Mouse (Mus musculus) forebrain, postnatal 0 days (tissue): ENCODE measurements around the gene Ddx24. TPM values are rescaled to one million over a fixed set of nuclear protein-coding genes. Genes with fewer than 3 reads are reported as not detected.
A peak's percentile ranks its signal among the peaks of the same experiment; 100 is the strongest.
"Not testable (repeated sequence)": the region's sequence is repeated elsewhere in the genome, so short reads cannot be mapped to it uniquely, and the experiment has no call there.

ENCODE experiments used
- ATAC-seq: fragments of 200-750 bp; cut with Nextera tagmentation; 2 replicates; pipeline ENCODE4 v1.8.0; 2017; ENCODE audit warnings: mild to moderate bottlenecking, moderate library complexity
- DNase-seq: peaks from one replicate; pipeline ENCODE4 v3.0.0-alpha.2; 2015
- H3K27ac ChIP-seq: fragments of 300-500 bp; sonication (generic); 2 replicates; pipeline ENCODE4 v1.5.1; 2014; ENCODE audit warnings: low read depth, mild to moderate bottlenecking, antibody characterized with exemption, low read length, moderate library complexity, mixed read lengths
- H3K27me3 ChIP-seq: fragments of 300-500 bp; sonication (generic); 2 replicates; pipeline ENCODE4 v1.6.1; 2014; ENCODE audit warnings: mild to moderate bottlenecking, low read length, mixed read lengths; ENCODE audit not compliant: insufficient read depth
- H3K36me3 ChIP-seq: fragments of 300-500 bp; sonication (generic); 2 replicates; pipeline ENCODE4 v1.6.1; 2014; ENCODE audit warnings: mild to moderate bottlenecking, moderate library complexity; ENCODE audit not compliant: insufficient read depth
- H3K4me1 ChIP-seq: fragments of 300-500 bp; sonication (generic); 2 replicates; pipeline ENCODE4 v1.6.1; 2014; ENCODE audit warnings: antibody characterized with exemption; ENCODE audit not compliant: insufficient read depth
- H3K4me2 ChIP-seq: fragments of 300-500 bp; sonication (generic); 2 replicates; pipeline ENCODE4 v1.6.1; 2014; ENCODE audit warnings: low read depth, mild to moderate bottlenecking, moderate library complexity
- H3K4me3 ChIP-seq: fragments of 300-500 bp; sonication (generic); 2 replicates; pipeline ENCODE4 v1.5.1; 2014; ENCODE audit warnings: low read depth, low read length, mixed read lengths
- H3K9ac ChIP-seq: fragments of 300-500 bp; sonication (generic); 2 replicates; pipeline ENCODE4 v1.6.1; 2014; ENCODE audit warnings: mild to moderate bottlenecking
- H3K9me3 ChIP-seq: fragments of 300-500 bp; sonication (generic); 2 replicates; pipeline ENCODE4 v1.6.1; 2016; ENCODE audit warnings: low read length
- CTCF ChIP-seq: sonication (generic); IDR thresholded peaks from 2 replicates; pipeline ENCODE4 v1.5.1; 2016; ENCODE audit warnings: antibody characterized with exemption, control low read depth, low read depth
- WGBS: fragments of 180-500 bp; shearing (Covaris S2); extraction: QIAGEN DNeasy Blood & Tissue Kit; methylation state at CpG from one replicate; pipeline ENCODE4 v1.1.7; 2014; 5-methylcytosine and 5-hydroxymethylcytosine counted together
- polyA plus RNA-seq: library from polyadenylated mRNA; unstranded; fragments of >200 nt; fragmentation: Nextera tagmentation; extraction: Ambion mirVana; gene quantifications from 2 replicates; pipeline ENCODE4 v1.2.1, GENCODE M21; 2015
- total RNA-seq: library from RNA; depleted of rRNA; stranded (reverse); fragments of >200 nt; gene quantifications from 2 replicates; pipeline ENCODE4 v1.2.3, GENCODE M21; 2014; rRNA removed

Gene Ddx24
- total RNA-seq (140 and 175 TPM in 2 replicates), polyA plus RNA-seq (169 and 173 TPM in 2 replicates)

DNA sequence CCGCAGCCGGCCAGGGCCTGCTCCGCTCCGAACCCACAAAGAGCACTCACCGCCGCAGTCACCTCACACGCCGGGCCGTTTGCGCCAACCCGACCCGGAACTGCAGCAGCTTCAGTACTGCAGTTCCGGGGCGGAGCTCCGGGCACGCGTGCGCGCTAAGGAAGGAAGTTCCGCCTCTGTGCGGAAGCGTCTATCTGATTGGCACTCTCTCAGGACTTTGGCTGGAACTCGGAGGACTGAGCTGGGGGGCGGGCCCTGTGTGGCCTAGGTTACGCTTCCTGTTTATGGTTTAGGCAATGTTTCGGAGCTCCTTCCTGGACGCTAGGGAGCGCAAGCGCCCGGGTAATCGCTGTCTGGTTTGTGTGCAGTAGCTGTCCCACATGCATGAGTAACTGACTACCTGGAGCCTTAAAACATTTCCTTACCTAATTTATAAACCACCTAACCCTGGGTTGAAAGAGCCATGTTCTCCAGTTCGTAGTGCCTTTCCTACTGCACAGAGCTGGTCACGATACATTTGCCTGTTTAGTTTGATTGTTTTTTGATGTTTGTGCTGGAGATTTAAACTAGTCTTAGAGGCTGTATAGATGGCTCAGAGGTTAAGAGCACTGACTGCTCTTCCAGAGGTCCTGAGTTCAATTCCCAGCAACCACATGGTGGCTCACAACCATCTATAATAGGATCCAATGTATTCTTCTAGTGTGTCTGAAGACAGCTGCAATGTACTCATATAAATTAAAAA lies at the start of gene Ddx24:
TSS of gene Ddx24 (minus strand) at position 102 of the 742 bp plus-strand sequence.
- TF ChIP-seq CTCF = peak; percentile 83
- WGBS = 2% methylated on average over 33 of the region's 33 CpGs

DNA sequence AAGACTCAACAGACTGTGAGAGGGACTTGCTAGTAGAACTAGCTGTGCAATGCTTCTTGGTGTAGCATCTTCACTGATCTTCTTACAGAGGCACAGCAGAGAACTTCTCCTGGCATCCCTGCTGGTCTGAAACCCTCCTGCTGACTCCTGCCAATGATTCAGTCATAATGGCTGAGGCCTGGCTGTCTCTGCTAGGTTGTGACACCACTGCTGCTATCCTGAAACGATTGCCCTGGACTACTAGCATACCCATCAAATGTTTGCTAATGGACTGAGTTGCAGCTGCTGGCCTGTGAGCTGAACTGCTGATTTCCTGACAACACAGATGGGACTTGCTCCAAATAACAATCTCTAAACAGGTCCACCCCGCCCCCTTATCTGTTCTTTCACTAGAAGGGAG lies 48.9 kb upstream of the Ddx24 start:
- H3K4me3 ChIP-seq = no peak overlapping the region
- ATAC-seq = no peak
- DNase-seq = no peak
- no peaks in the 10 kb centered on the region for H3K4me1 ChIP-seq
- no peak for TF ChIP-seq CTCF
- no peak overlapping the region for H3K27ac ChIP-seq
- no peaks in the 10 kb centered on the region for H3K27me3 ChIP-seq
- H3K9me3 ChIP-seq = no peaks in the 10 kb centered on the region
- no peak overlapping the region for H3K4me2 ChIP-seq
- no peak overlapping the region for H3K9ac ChIP-seq
- WGBS = 54% methylated on average over 2 of the region's 2 CpGs
- H3K36me3 ChIP-seq = no peaks in the 10 kb centered on the region

More for the DNA sequence above, at the start of gene Ddx24:
- no peaks in the 10 kb centered on the region for H3K27me3 ChIP-seq
- H3K9me3 ChIP-seq = no peaks in the 10 kb centered on the region
- H3K27ac ChIP-seq = peak within 1 kb of the TSS; percentile 87
- peak within 1 kb of the TSS; percentile 93 for H3K9ac ChIP-seq
- peak; percentile 100 for ATAC-seq
- DNase-seq = peak; percentile 98
- peak within 1 kb of the TSS; percentile 86 for H3K4me3 ChIP-seq
- H3K4me2 ChIP-seq = peak within 1 kb of the TSS; percentile 85
- H3K4me1 ChIP-seq = peaks cover 24% of the 10 kb centered on the region
- H3K36me3 ChIP-seq = peaks cover 7% of the 10 kb centered on the region

DNA sequence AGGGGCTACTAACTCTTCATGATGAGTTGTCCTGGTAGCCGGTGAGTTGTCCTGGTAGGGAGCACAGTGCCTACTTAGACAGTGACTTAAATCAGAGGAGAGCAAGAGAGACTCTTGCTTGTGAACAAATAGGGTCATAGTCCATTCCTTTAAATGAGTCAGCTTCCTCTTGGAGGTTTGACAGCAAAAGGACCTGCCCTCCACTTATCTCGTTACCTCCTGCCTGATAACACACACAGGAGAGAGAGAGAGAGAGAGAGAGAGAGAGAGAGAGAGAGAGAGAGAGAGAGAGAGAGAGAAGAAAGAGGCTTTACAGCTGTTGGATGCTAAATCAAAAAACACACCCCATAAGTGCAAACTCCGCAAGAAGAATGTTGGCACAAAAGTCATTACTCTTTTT lies 31.5 kb upstream of the Ddx24 start, which contains the start of gene Ifi27l2b:
TSS of gene Ifi27l2b (minus strand) at position 84 of the 400 bp plus-strand sequence.
- no peaks in the 10 kb centered on the region for H3K27me3 ChIP-seq
- no peak within 1 kb of the TSS for H3K27ac ChIP-seq
- WGBS = 73% methylated on average over 3 of the region's 3 CpGs
- no peak for DNase-seq
- H3K36me3 ChIP-seq = no peaks in the 10 kb centered on the region
- H3K4me3 ChIP-seq = no peak within 1 kb of the TSS
- H3K4me1 ChIP-seq = no peaks in the 10 kb centered on the region
- no peak within 1 kb of the TSS for H3K9ac ChIP-seq
- H3K4me2 ChIP-seq = no peak within 1 kb of the TSS
- TF ChIP-seq CTCF = no peak
- H3K9me3 ChIP-seq = no peaks in the 10 kb centered on the region
- ATAC-seq = no peak

DNA sequence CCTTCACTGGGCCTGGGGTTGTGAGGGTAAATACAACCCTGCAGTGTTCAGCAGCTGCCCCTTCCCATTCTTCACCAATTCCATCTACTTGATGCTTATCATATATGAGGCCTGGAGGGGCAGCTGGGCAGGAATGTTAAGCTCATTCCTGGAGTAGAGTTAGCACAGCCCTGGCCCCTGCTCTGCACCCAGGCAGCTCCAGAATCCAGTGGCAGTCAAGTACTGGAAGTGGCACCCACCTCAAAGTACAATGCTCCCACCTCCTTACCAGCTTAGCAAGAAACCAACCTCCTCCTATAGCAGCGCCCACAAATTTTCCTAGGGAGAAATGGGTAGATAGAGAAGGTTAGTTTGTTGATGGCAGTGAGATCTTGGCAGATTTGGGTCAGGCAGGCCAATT lies 31.1 kb upstream of the Ddx24 start:
- H3K27ac ChIP-seq, H3K36me3 ChIP-seq, H3K9me3 ChIP-seq, H3K4me2 ChIP-seq, ATAC-seq, H3K4me1 ChIP-seq, H3K4me3 ChIP-seq, H3K9ac ChIP-seq, DNase-seq, H3K27me3 ChIP-seq: not testable (repeated sequence)
- no CpG with 5 or more reads among the region's 1 CpGs for WGBS

DNA sequence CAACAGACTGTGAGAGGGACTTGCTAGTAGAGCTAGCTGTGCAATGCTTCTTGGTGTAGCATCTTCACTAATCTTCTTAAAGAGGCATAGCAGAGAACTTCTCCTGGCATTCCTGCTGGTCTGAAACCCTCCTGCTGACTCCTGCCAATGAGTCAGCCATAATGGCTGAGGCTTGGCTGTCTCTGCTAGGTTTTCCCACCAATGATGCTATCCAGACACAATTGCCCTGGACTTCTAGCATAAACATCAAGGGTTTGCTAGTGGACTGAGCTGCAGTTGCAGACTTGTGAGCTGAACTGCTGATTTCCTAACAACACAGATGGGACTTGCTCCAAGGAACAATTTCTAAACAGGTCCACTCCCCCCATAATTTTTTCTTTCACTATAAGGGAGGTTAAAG lies 27.7 kb upstream of the Ddx24 start:
- Histone ChIP-seq H3K4me1 (no peaks in the 10 kb centered on the region), H3K27ac (no peak overlapping the region), H3K36me3 (no peaks in the 10 kb centered on the region), H3K4me2 (no peak overlapping the region), H3K27me3 (no peaks in the 10 kb centered on the region), H3K9ac (no peak overlapping the region), H3K9me3 (no peaks in the 10 kb centered on the region), H3K4me3 (no peak overlapping the region)
- TF ChIP-seq CTCF = no peak
- no peak for DNase-seq
- ATAC-seq = no peak

DNA sequence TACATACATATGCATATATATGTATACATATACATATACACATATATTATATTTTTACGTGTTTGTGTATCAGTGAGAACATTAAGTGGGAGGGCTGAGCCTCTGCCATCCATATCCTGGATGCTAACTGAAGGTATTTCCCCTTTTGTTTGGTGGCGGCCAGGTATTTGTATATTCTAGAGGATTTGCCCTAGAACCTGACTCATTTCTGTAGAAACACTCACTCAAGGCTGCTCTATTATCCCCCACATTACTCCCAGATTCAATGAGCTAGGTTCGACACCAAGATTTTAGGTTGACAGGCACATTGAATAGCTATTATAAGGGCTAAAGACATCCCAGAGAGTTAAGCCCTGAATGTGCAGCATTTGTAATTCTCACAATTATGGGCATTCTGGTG lies 19.4 kb upstream of the Ddx24 start:
- WGBS = 63% methylated on average over 3 of the region's 3 CpGs
- ATAC-seq (no peak), DNase-seq (no peak)
- H3K4me3 ChIP-seq = no peak overlapping the region
- H3K9ac ChIP-seq = no peak overlapping the region
- no peaks in the 10 kb centered on the region for H3K36me3 ChIP-seq
- H3K27me3 ChIP-seq = no peaks in the 10 kb centered on the region
- H3K9me3 ChIP-seq = no peaks in the 10 kb centered on the region
- TF ChIP-seq CTCF = no peak
- H3K4me2 ChIP-seq = no peak overlapping the region
- no peaks in the 10 kb centered on the region for H3K4me1 ChIP-seq
- H3K27ac ChIP-seq = no peak overlapping the region

DNA sequence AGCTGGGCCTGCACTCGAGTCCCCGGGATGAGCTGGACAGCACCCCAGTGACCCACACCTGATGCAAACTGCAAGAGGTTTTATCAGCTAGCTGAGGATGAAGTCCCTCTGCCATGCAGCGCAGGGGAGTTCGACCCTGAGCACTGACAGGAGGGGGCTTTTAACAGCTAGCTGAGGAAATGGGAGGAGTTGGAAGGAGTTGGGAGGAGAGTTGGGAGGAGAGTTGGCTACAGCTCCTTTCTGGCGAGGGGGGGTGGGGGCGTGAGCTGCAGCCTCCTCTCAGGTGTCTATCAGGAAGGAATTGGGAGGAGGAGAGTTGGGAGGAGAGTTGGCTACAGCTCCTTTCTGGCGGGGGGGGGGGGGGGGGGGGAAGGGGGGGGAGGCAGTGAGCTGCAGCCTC lies 18.6 kb upstream of the Ddx24 start:
- not testable (repeated sequence) for H3K9me3 ChIP-seq, H3K4me2 ChIP-seq, H3K36me3 ChIP-seq, H3K4me1 ChIP-seq, H3K9ac ChIP-seq, H3K4me3 ChIP-seq, ATAC-seq, H3K27ac ChIP-seq, H3K27me3 ChIP-seq, DNase-seq
- 52% methylated on average over 6 of the region's 7 CpGs for WGBS
